Mouse (Mus musculus): ENCODE data around the gene Sft2d1. TPM values are rescaled to one million over a fixed set of nuclear protein-coding genes. Genes with fewer than 3 reads are reported as not detected.

The Sft2d1 gene
- total RNA-seq, 2 experiments from 2014 or later = 4.9 to 9.6 TPM

GRCm38 (mm10) chr17:8285056-8285455 is 25.8 kb upstream of the Sft2d1 start:
- intact Hi-C loops (cut with DNase I) = no loop called here
- no peak for DNase-seq
- Histone ChIP-seq H3K4me3 (peak overlapping the region; percentile 87), H3K27ac (peak overlapping the region; percentile 99)
- TF ChIP-seq CTCF (IDR thresholded peaks at IDR 0.05) = no peak

GRCm38 (mm10) chr17:8286987-8287386 is 23.9 kb upstream of the Sft2d1 start:
- TF ChIP-seq CTCF (IDR thresholded peaks at IDR 0.05) = no peak
- H3K4me3 ChIP-seq = no peak overlapping the region
- intact Hi-C loops (cut with DNase I) = no loop called here
- no peak for DNase-seq
- no peak overlapping the region for H3K27ac ChIP-seq

GRCm38 (mm10) chr17:8289993-8290679 is 20.8 kb upstream of the Sft2d1 start:
- DNase-seq = no peak
- TF ChIP-seq CTCF (IDR thresholded peaks at IDR 0.05) = no peak
- Histone ChIP-seq H3K27ac (no peak overlapping the region; the same call in 1 of the 2 replicates), H3K4me3 (no peak overlapping the region)
- intact Hi-C loops (cut with DNase I) = no loop called here

GRCm38 (mm10) chr17:8290736-8291135 is 20.2 kb upstream of the Sft2d1 start:
- Histone ChIP-seq H3K4me3 (no peak overlapping the region), H3K27ac (peak overlapping the region; percentile 35; the same call in 1 of the 2 replicates)
- no peak for TF ChIP-seq CTCF (IDR thresholded peaks at IDR 0.05)
- intact Hi-C loops (cut with DNase I) = no loop called here
- DNase-seq = peak; percentile 44

GRCm38 (mm10) chr17:8295825-8296224 is 15.1 kb upstream of the Sft2d1 start:
- Histone ChIP-seq H3K4me3 (no peak overlapping the region), H3K27ac (no peak overlapping the region)
- no peak for DNase-seq
- TF ChIP-seq CTCF (IDR thresholded peaks at IDR 0.05) = peak; percentile 18; the same call in 1 of the 2 replicates
- intact Hi-C loops (cut with DNase I) = no loop called here

GRCm38 (mm10) chr17:8296313-8296844 is 14.5 kb upstream of the Sft2d1 start:
- H3K4me3 ChIP-seq = no peak overlapping the region
- no peak overlapping the region for H3K27ac ChIP-seq
- intact Hi-C loops (cut with DNase I) = no loop called here
- no peak for DNase-seq
- no peak for TF ChIP-seq CTCF (IDR thresholded peaks at IDR 0.05)

GRCm38 (mm10) chr17:8297746-8298145 is 13.2 kb upstream of the Sft2d1 start:
- Histone ChIP-seq H3K27ac (no peak overlapping the region), H3K4me3 (no peak overlapping the region)
- no peak for DNase-seq
- intact Hi-C loops (cut with DNase I) = no loop called here
- TF ChIP-seq CTCF (IDR thresholded peaks at IDR 0.05) = no peak

GRCm38 (mm10) chr17:8298281-8298680 is 12.6 kb upstream of the Sft2d1 start:
- no peak for DNase-seq
- no peak overlapping the region for H3K4me3 ChIP-seq
- no peak overlapping the region for H3K27ac ChIP-seq
- no peak for TF ChIP-seq CTCF (IDR thresholded peaks at IDR 0.05)
- intact Hi-C loops (cut with DNase I) = no loop called here

GRCm38 (mm10) chr17:8299524-8299923 is 11.4 kb upstream of the Sft2d1 start:
- Histone ChIP-seq H3K27ac (no peak overlapping the region), H3K4me3 (no peak overlapping the region)
- DNase-seq = no peak
- TF ChIP-seq CTCF (IDR thresholded peaks at IDR 0.05) = no peak
- intact Hi-C loops (cut with DNase I) = no loop called here

GRCm38 (mm10) chr17:8301515-8301914 is 9.4 kb upstream of the Sft2d1 start:
- DNase-seq = no peak
- Histone ChIP-seq H3K4me3 (no peak overlapping the region), H3K27ac (no peak overlapping the region)
- intact Hi-C loops (cut with DNase I) = loop anchor here (5.0 kb wide), 1 partner anchor 39 kb away; no protein-coding TSS in a partner anchor
- peak; percentile 38; the same call in 1 of the 2 replicates for TF ChIP-seq CTCF (IDR thresholded peaks at IDR 0.05)

GRCm38 (mm10) chr17:8302772-8303438 is 8.0 kb upstream of the Sft2d1 start:
- TF ChIP-seq CTCF (IDR thresholded peaks at IDR 0.05) = no peak

GRCm38 (mm10) chr17:8303671-8304070 is 7.2 kb upstream of the Sft2d1 start:
- H3K4me3 ChIP-seq = no peak overlapping the region
- TF ChIP-seq CTCF (IDR thresholded peaks at IDR 0.05) = no peak
- no peak overlapping the region for H3K27ac ChIP-seq
- intact Hi-C loops (cut with DNase I) = loop anchor here (5.0 kb wide), 1 partner anchor 41 kb away; no protein-coding TSS in a partner anchor
- no peak for DNase-seq

More at GRCm38 (mm10) chr17:8302772-8303438, 8.0 kb upstream of the Sft2d1 start:
- intact Hi-C loops (cut with DNase I) = loop anchor here (5.0 kb wide), 1 partner anchor 41 kb away; no protein-coding TSS in a partner anchor
- Histone ChIP-seq H3K27ac (no peak overlapping the region), H3K4me3 (no peak overlapping the region)
- DNase-seq = no peak

GRCm38 (mm10) chr17:8305801-8306200 is 5.1 kb upstream of the Sft2d1 start:
- no peak overlapping the region for H3K27ac ChIP-seq
- peak; percentile 35; the same call in 1 of the 2 replicates for TF ChIP-seq CTCF (IDR thresholded peaks at IDR 0.05)
- intact Hi-C loops (cut with DNase I) = no loop called here
- no peak for DNase-seq
- no peak overlapping the region for H3K4me3 ChIP-seq

Data from gastrocnemius, adult 2 months (tissue).